Mouse (Mus musculus): ENCODE measurements around the gene Gm11939.

DNA sequence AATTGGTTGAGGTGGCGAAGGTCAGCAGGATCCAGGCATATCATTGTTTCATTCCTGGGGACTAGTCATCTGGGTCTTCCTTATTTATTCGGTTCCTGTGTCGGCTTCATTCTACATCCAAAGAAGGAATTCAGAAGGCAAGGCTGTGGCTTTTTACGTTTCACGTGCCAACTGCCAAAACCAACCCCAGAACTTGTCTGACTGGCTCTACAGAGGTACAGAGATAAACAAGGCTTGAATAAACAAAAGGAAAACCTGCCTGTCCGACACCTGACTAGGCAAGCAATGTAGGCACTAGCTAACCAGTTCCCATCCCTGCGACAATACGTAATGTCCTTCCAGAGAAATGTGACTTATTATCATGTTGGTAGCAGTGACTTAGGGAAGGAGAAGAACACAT, 45.2 kb downstream of the Gm11939 start:
- no peak for TF ChIP-seq POLR2A (IDR thresholded peaks at IDR 0.05; ENCODE audit: low read depth, low read length)
- TF ChIP-seq CTCF (conservative IDR thresholded peaks at IDR 0.05; ENCODE audit: insufficient read depth, insufficient read length, low read depth, low read length): no peak

All from kidney, adult 2 months (tissue).